Mouse (Mus musculus) liver, adult (tissue): Measurements from ENCODE around the gene Zfp975.
"Not testable (repeated sequence)": the region's sequence is repeated elsewhere in the genome, so short reads cannot be mapped to it uniquely, and the experiment has no call there.

Experiments used
- GATA4 ChIP-seq: IDR thresholded peaks from 2 replicates; pipeline ENCODE4 v1.6.1; 2014; ENCODE audit warnings: mild to moderate bottlenecking, low read length; ENCODE audit not compliant: insufficient replicate concordance

Gene Zfp975

GRCm38 (mm10) chr7:42692362-42693158, at the start of gene Zfp975:
Gene Zfp975, minus strand, starts transcription at chr7:42692742.
- peak; percentile 22; the same call in 1 of the 2 replicates for TF ChIP-seq GATA4

- TF ChIP-seq GATA4: no peak
These were observed 46.1 kb upstream of the Zfp975 start for GRCm38 (mm10) chr7:42738536-42739210.

GRCm38 (mm10) chr7:42726917-42727316, 34.4 kb upstream of the Zfp975 start, which contains the start of gene Gm17067:
Gene Gm17067, minus strand, starts transcription at chr7:42727017.
- TF ChIP-seq GATA4: not testable (repeated sequence)

GRCm38 (mm10) chr7:42642152-42643115, 50.1 kb downstream of the Zfp975 start, which contains the start of gene Zfp976:
Gene Zfp976, minus strand, starts transcription at chr7:42642588.
- not testable (repeated sequence) for TF ChIP-seq GATA4
